Mouse (Mus musculus) right cerebral cortex, postnatal 10 days (tissue): ENCODE data around the gene Adprhl2.

ENCODE experiments used
- DNase-seq, 2 experiments: peaks; one replicate each; pipeline ENCODE4 v3.0.0; 2021; ENCODE audit warnings: low spot score in 2 of 2

The Adprhl2 gene

DNA sequence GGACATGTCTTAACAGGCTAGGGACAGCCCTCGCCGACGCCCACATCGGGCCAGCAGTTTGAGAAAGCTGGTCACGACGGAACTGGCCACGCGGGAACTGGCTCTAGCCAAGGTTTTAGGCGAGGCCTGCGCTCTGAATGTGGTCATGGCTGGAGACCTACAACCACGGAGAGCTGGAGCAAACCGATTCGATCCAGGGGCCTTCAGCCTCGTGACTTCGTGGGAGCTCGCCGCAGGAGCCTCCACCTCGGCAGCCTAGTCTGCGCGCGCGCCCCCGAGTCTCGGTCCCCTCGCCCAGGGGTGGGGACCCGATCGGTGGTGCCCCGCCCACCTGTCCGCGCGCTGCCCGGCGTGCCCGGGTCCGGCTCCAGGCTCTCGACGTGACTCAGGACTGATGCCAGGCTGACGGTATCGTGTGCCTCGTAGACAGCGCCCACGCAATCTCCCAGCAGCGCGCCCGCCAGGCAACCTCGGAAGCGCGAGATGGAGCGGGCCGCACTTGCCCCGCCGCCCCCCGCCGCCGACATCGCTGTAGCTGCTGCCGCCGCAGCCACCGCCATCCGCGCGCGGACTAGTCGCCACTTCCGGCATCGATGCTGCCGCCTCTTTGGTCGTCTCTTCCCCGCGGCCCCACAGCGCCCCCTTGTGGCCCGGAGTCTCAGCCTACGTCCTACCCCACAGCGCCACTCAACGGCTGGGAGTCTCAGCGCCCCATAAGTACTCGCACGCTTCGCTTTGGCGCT, at the start of gene Adprhl2:
Gene Adprhl2 (minus strand): TSS at position 593 of the 743 bp plus-strand sequence.
- DNase-seq = peak; percentile 97 to 99

- no peak for DNase-seq
Observed at GRCm38 (mm10) chr4:126360069-126360468, 38.6 kb upstream of the Adprhl2 start.

- no peak for DNase-seq
Observed at GRCm38 (mm10) chr4:126343451-126343850, 21.9 kb upstream of the Adprhl2 start.

GRCm38 (mm10) chr4:126339461-126339860, 18.0 kb upstream of the Adprhl2 start:
- no peak for DNase-seq

DNA sequence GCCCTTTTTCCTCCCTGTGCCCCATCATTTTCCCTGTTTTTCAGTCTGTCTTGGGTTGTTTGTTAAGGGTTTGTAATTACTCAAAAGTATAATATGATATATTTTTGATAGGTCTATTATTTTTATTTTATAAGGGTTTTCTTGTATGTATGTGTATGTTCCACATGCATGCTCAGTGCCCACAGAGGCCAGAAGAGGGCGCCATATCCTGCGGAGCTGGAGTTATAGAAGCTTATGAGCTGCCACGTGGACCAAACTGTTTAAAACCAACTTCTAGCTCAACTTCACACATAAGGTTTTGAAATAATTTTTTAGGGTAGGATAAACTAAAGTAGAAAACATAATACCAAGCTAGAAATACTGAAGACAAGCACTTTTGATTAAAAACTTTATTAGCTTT, 10.9 kb upstream of the Adprhl2 start:
- no peak for DNase-seq

GRCm38 (mm10) chr4:126331751-126332150, 10.2 kb upstream of the Adprhl2 start:
- no peak for DNase-seq

DNA sequence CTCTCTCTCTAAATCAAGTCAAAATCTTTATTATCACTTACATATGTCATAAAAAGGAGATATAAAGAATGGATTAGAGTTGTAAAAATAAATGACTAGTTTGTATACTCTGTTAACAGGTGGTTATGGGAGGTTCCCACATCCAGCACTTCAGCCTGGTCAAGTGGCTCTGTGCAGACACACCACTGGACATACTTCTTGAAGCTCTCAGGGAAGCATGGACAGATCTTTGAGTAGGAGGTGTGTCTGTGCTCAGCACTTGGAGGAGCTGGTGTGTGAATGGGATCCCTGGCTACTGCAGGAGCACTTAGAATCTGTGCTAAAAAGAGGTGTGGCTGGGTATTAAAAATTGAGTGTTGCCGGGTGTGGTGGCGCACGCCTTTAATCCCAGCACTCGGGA, 8.8 kb upstream of the Adprhl2 start:
- DNase-seq = no peak

GRCm38 (mm10) chr4:126326036-126326435, 4.5 kb upstream of the Adprhl2 start:
- DNase-seq = no peak

DNA sequence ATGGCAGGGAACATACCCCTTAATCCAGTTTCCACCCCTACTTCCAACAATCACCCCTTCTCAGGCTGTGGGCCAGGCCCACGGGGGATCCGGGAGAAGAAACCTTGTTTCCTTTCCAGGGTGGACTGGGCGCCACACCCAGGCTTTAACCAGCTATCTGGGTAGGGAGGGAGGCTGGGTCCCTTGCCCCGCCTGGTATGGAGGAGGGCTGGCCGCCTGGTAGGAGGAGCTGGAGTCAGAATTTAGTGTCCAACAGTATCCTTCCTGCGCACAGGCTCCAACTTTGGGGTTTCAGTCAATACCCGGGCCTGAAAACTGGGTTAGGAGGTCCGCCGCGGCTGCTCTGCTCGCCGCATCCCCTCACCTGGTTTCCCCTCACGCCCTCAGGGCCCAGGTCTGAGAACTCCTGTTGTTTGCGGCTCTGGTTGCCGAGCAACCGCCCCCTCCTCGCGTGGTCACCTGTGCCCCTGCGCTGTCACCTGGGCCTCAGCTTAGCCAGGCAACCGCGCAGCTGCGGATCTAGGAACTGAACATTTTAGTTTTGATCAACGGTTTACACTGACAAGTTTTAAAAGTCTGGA, 3.9 kb upstream of the Adprhl2 start, which contains the start of gene Tekt2:
Gene Tekt2 (minus strand): TSS at position 408 of the 581 bp plus-strand sequence.
- DNase-seq = no peak

DNA sequence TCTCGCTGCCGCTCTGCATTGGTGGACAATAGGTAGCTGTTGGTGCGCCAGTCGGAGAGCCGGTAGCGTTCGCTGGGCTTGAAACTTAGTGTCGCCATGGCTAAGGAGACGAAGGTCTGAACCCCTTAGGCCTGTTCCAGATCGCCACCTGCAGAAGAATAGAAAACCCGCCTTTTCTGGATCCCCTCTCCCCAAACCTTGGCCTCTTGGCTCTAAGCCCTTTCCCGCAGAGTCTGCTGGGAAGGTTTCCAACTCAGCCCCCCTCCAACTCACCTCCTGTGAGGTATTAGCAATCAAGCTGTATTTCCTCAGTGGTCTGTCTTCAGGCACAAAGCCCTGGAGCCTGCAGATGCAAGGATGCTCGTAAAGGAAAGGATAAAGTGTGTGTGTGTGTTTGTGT, 3.4 kb upstream of the Adprhl2 start:
- no peak for DNase-seq

GRCm38 (mm10) chr4:126322646-126323045, 1.1 kb upstream of the Adprhl2 start:
- no peak for DNase-seq

DNA sequence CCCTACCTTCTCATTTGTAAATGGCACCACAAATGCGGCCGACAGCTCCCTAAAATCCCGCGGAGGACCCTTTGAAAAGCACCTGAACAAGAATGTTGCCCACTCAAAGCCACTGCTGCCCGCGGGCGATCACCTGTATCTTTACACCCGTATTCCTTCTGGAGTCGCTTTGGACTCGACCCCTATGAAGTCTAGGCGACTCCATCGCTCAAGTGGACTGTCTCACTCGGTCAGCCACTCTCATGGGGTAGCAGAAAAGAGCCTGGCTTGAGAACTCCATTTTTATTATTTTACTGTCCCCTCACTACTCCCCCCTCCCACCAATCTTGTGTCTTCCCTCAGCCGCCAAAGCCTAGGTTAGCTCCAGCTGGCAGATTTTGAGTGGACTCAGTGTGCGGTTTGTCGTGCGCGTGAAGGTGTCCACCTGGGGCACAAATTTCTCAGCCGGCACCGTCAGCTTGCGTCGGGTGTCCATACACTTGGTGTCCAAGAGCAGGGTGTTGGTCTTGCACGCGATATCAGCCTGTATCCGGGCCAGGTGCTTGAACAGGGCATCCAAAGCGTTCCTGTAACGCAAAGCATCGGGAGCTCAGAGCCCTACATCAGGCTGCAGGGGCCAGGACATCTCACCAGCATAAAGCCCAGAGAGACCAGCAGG, 480 bp upstream of the Adprhl2 start:
- no peak for DNase-seq

DNA sequence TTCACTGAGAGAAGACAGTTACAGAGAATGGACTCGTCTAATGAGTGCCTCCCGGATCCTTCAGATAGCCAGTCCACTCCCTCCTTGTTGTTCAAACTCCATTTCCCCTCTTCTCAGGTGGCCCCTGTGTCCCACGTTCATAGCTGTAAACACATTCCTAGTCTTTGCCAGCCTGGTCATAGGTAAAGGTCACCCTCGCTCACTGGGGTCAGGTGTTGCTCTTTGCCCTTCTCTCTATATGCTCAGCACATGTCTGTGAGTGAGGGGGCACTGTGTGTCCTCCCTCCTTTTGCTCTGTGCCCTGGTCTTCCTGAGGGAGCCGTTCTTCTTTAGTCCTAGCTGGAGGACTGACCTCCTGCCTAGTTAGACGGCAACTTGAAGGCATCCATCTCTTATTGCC, 1.7 kb downstream of the Adprhl2 start:
- no peak for DNase-seq

DNA sequence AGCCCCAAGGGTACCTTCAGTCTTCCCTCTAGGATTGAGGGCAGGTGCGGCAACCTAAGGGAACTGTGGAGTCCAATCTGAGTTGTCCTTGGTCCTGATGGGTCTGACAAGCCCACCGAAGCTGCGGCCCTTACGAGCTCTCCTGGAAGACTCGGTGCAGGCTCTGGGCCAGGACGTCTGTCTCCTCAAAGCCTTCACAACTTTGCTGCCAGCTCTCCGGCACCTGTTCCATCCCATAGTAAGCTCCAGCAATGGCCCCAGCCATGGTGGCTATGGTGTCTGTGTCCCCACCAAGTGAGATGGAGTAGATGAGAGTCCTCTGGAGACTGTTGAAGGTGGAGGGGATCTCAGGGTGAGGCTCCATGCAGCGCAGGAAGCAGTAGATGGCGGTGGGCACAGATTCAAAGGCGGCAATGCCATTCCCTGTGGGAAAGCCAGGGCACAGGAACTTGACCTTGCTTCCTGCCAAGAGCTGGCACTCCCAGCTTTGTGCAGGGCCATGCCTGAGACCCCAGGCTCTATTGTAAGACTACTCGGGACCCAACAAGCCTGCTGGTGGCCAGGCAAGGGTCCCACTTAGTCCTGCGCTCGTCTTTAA, 5.0 kb downstream of the Adprhl2 start:
- no peak for DNase-seq

GRCm38 (mm10) chr4:126315931-126316330, 5.6 kb downstream of the Adprhl2 start:
- DNase-seq = no peak

DNA sequence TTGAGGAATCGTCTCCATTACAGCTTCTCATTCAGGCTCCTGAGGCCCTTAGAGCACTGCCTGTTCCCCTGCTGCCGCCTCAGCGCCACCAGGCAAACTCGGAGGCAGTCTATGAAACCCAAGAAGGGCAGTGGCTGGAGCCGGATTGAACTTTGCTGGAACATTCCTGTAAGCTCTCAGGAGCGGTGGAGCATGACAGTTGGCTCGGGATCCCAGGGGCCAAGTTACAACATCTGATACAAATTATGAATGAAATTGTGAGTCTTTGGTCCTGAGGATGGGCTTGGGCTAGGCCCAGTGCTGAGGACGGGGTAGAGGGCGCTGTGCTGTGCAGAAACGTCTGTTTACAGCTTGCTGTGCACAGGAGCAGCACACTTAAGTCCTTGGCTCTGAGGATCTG, 7.1 kb downstream of the Adprhl2 start:
- DNase-seq = no peak

GRCm38 (mm10) chr4:126313202-126313601, 8.3 kb downstream of the Adprhl2 start:
- no peak for DNase-seq

GRCm38 (mm10) chr4:126311566-126312200, 9.8 kb downstream of the Adprhl2 start:
- no peak for DNase-seq

GRCm38 (mm10) chr4:126310344-126310743, 11.2 kb downstream of the Adprhl2 start:
- no peak for DNase-seq

GRCm38 (mm10) chr4:126309922-126310309, 11.6 kb downstream of the Adprhl2 start:
- DNase-seq = peak; percentile 81 to 89

DNA sequence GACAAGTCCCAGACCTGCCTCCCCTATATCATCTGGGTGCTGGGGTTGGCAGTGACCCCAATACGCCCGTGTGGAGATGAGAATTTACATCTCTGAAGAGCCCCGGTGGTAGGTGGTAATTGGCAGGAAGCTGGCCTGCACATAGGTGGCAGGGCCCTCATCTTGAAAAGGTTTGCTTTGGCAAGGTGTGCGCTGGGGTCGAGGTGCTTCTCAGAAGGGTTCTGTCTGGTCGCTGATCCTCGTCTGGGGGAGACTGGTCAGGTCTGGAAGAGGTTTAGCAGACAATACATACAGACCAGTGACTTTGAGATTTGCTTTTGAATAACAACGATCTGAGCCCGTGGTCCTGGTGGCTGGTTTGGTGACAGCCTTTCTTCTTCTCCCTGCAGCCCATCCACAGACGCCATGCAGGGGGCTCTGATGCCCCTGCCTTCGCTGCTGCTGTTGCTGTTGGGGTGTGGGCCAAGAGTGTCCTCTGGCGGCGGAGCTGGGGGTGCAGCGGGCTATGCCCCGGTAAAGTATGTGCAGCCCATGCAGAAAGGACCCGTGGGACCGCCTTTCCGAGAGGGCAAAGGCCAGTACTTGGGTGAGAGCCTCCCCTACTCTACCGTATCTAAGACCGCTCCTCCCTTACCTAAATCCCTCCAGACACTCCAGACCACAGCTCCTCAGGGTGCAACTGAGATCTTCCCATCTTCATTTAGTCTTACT, 12.1 kb downstream of the Adprhl2 start:
- DNase-seq = peak in 1 of 2 experiments; percentile 45
